Mouse (Mus musculus) retina, adult 2 months (tissue): ENCODE measurements around the gene Dusp22.

Source experiments
- DNase-seq: peaks from one replicate; pipeline ENCODE4 v3.0.0-alpha.2; 2012; ENCODE audit warnings: low read depth, low spot score

Gene Dusp22

DNA sequence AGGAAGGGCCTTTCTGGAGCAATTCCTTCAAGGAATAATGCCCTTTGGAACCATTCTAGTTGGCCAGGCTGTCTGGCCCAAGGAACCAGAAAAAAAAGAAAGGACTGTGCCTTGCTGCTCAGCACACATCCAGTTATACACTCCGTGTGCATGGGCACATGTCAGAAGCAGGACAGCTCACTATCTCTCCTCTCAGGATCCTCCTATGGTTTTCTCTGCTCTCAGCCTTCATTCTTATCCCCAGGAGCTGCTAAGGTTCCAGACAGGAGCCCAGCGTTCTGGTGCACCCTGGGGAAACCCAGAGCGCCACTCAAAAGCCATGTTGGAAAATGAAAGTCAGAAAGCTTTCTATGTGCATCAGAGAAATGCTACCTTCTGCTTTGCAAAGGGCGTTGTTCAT lies 55.8 kb downstream of the Dusp22 start:
- DNase-seq, result no peak

DNA sequence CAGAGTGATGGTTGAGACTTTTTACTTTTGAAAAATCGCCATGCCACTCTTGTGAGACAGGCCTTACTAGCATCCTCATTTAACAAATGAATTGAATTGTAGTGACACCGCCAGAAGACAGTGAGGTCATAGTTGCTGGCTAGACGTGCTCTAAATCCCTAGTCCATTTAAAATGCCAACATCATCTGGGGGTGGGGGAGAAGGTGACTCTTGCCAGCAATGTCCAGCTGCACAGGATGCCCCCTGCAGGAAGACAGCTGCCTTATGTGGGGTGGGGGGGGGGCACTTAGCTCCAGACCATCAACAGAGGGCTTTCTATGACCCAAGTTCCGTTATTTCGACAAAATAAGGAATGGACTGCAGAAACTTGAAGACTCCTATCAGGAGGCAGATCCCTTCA lies 56.8 kb downstream of the Dusp22 start:
- no peak for DNase-seq

DNA sequence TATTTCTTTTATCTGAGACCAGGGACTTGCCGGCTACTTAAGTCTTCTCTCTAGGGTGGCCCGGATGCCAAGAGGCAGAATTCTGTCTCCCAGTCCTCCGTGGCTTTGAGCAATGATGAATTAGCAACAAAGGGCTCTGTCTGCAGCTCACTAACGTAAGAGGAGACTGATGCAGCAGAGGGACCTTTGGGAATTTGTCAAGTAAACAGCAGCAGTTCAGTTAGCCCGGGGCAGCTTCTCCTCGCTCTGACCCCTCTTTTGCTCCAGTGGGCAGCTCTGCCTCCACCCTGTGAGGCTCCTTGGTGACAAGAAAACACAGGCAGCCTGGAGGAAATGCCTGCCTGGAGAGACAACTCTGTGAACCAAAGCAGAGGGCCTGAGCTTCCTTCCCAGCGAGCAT lies 62.8 kb downstream of the Dusp22 start:
- no peak for DNase-seq

DNA sequence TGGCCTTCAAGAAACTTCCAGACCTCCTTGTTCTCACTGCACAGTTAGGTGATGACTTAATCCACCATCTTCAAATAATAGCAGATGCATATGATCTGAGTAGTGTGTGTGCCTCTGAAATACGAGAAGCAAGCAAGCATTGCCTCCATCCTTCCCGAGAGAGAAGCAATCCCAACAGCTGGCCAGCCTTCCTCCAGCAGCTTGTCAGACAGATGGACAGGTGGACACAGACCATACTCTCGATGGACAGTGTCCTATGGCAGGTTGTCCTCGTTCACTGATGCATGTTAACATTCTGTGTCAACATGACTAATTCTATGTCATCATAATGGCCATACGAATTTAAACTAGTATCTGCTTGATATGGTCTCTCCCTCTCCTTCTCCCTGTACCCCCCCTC lies 63.5 kb downstream of the Dusp22 start:
- DNase-seq, result no peak

DNA sequence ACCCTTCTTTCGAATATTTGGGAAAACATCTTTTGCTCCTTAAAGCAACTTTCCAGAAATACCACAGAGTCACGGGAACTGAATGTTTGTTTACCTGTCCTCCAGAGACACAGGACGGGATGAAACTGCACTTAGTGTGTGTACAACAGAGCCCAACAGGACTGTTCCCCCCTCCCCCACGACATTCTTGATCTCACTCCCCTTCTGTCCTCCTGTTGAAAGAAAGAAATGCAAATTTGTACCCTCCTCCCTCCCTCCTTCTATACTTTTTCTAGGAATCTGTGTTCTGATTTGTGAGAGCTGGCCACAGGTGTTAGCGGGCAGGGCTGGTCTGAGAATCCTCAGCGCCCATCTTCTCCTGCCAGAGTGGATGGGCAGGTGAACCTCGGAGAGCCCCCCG lies 64.1 kb downstream of the Dusp22 start:
- DNase-seq, result no peak

DNA sequence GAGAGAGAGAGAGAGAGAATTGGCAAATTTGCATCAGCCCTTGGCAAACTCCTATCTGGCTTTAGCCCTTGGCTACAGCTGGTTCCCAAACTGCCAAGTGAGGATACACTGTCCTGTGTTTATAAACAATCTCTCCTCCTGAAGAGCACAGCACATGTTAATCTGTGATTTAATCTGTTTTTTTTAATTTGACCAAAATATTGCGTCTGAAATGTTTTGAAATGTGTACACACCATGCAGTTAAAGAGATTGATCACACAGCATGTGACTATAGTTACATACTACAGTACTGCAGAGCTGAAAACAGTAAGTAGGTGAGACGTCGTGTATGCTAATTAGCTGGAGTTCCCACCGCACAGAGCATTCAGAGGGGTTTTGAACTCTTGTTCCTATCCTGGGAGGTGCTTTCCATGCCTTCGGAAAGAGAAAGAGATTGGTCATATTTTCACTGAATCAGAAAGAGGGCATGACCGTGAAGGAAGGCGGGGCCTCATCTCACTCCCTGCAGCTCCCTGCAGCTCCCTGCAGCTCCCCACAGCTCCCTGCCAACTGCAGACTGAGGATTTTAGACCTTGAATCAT lies 65.0 kb downstream of the Dusp22 start:
- no peak for DNase-seq

DNA sequence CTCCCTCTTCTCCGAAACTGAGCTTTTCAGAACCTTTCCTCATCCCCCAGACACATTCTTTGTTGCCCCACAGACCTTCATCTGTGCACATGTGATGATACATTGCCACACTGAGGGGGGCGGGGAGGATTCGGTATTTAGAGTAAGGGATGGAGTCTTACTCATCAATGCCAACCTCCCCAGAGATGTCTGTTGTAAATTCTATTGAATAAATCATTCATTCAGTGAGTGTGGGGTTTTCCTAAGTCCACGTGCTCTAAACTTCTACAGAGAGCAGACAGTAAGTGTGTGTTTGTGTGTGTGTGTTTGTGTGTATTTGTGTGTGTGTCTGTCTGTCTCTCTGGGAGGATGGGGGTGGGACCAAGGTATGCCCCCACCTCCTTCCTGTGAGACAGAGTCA lies 67.1 kb downstream of the Dusp22 start:
- DNase-seq, result no peak

DNA sequence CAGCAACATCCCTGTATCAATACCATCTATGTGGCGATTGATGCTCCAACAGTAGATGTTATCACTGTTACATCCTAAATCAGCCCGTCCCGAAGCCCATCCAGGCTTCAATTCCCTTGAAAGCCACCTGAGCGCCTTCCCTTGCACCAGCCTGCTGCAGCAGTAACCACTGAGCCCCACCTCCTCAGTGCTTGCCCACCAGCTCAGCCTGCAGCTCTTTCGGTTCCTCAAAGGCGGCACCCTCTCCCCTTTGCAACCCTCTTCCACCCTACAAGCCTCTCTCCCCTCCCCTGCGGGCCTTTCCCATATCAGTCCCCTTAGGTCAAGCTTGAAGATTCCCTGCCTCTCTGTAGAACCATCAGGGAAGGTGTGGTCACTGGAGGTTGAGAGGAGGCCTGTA lies 68.4 kb downstream of the Dusp22 start:
- DNase-seq, result no peak

DNA sequence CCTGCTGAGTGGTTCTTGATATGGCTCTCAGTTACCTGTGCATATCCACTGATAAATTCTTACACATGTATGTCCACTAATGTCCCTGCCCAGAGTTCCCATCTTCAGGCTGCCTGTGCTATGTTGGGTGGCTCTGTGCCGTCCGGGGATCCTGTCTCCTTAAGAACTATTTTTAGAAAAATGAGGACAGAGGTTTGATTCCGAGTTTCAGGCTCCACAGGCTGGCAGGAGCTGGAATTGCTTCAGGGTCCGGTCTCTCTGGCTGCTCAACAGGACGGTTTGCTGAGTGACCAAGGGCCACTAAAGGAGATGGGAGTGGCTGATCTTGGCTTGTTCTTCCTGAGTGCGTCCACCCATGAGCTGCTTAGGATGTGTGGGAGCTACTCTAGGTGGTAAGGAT lies 69.4 kb downstream of the Dusp22 start:
- no peak for DNase-seq

DNA sequence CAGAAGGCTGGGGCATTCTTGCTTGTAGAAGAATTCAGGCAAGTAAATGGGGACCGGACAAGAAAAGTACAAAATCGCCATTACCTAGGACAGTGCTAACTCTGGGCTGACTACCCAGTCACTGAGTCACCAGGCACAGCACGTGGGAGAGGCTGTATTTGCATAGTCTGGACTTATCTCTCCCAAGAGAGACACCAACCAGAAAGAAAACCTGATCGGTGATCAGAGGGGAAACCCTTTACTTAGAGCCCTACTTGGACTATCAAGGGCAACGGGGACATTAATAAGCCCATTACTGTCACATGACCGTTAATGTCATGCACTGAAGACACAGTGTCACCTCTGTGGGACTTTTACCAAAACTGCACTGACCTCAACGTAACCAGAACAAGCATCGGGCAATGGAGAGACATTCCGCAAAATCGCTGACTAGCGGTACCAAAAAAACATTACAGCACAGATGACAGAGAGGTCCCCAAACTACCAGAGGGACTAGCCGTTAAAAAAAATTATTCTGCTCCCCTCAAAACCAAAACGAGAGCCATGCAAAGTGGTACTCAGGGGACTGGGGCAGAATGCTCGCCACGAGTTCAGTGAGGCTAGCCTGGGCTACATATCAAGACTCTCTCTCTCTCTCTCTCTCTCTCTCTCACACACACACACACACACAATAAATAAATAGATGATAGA lies 70.5 kb downstream of the Dusp22 start:
- no peak for DNase-seq

DNA sequence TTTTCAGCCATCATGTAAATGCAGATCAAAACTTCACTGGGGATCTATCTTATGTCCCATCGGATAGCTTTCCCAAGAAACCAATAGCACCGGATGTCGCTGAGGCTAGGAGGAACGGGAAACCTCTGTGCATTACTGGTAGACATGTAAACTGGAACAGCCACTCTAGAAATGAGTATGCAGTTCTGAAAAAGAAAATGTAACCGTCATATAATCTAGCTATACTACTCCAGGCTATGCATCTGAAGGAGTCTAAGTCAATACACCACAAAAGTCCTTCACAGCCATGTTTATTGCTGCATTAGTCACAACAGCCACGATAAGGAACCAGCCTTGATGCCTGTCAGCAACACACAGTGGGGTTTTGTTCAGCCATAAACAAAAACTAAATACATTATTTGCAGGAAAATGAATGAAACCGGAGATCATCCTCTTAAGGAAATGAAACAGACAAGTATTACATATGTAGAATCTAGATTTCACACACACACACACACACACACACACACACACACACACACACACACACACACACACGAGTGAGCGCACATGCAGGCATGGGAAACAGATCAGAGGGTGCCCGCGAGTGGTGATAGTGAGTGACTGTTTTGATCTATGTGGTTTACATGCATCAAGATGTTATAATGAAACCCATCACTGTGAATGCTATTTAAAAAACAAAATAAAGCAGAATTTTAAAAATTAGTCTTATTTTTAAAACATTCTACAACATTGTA lies 73.1 kb downstream of the Dusp22 start:
- no peak for DNase-seq

DNA sequence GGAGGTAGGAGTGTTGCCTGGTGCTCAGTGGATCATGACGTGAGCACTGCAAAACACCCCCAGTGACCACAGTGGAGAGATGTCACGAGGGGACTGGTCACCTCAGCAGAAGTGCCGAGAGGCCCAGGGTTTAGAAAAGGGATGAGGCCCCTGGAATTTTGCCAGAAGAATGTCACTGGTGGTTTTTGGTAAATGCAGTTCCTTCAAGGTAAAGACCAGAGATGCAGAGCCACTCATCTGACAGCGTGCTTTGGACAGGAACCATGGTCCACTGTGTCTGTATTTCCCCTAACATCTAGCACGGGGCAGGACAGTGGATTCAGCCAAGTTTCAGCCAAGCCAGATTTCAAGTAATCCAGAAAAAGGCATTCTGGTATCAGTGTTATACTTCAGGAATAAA lies 76.9 kb downstream of the Dusp22 start:
- no peak for DNase-seq

DNA sequence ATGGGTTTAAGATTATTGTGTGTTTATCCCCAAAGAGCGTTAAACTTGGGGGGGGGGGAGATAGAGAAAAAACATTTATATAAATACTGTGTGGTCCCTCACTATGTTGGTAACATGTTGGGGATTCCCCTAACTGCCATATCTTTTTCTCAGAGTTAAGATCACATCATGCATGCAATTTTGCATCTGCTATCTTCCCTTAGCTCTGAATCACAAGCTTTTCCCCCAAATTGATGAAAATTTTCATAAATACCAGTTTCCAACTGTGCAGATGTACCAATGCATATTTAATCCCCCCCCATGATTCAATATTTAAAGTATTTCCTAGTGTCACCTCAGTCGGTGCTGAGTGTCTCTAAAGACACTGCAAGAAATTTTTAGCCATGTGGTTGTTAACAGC lies 77.5 kb downstream of the Dusp22 start:
- no peak for DNase-seq

DNA sequence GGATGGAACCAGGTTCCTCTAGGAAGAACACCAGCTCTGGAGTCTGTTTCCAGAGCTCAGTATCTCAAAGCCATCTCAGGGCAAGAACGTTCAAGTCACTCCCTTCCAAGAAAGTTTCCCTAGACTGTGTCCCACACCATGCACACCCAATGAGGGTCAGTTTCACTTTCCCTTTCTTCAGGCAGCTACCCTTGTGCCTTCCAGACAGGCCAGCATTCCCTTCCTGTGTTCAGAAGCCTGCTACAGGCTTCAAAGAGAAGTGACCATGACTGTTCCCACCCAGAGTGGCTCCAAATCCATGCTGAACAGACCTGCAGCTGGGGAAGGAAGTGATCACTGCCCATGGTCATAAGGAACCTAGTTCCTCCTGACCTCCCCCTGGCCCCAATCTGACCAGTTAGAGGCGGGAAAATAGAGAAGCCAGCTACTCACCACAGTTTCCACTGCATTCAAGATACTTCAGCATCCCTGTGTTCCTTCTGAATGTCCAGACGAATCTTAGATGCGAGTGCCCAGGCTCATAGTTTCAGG lies 78.6 kb downstream of the Dusp22 start:
- no peak for DNase-seq

DNA sequence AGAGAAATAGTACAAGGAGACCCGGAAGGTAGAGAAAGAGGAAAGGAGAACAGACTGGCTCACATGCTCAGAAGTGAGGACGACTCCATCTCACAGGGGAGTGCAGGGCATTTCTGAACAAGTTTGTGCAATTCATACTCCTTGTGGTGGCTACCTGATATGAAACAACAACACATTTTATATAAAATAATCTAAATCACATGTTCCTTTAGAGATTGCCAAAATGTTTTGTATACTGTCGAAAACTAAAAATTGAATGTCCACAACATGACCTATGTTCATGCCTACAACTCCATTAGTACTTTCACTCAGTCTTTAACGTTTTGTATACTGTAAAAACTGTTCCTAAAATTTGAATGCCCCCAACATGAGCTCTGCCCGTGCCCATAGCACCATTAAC lies 81.4 kb downstream of the Dusp22 start:
- DNase-seq, result no peak

DNA sequence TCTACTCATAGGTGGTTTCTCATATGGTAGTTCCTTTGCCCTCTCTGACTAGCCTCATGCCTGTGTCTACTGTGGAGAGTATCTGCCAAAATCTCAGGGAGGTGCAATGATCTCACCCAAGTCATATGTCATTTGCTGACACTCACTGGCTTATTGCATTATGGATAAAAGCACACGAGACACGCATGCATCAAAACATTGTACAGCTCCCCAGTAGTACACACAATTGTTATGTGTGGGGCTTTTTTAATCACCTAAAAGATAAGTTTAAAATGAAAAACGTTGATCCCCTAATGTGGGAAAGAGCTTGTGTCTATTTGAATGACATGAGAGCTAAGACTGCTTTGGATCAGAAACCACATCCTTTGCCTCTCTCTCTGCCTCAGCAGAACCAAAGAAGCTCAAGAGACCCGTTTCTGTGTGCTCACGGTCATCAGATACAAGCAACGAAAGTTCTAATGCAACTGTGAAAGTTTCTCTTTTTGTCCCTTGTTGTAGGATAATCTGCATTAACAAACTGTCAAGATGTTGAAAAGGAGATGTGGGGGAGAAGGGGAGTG lies 82.7 kb downstream of the Dusp22 start:
- no peak for DNase-seq

DNA sequence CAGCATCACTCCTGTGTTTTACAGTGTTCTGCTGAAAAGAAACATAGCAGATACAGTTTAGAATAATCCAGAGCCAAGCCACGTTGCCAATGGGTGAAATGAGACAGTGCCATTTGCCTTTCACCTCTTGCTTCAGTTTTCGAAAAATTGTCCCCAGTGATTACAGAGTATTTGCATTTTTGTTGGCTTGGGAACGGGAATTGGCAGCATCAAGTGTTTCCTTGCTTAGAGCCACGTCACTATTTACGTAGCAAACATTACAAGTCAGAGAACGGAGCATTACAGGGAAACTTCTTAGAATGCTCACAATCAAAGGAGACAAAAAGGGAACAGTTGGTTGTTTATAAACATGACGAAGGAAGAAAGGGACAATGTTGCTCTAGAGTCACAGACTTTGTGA lies 85.3 kb downstream of the Dusp22 start:
- DNase-seq, result no peak

DNA sequence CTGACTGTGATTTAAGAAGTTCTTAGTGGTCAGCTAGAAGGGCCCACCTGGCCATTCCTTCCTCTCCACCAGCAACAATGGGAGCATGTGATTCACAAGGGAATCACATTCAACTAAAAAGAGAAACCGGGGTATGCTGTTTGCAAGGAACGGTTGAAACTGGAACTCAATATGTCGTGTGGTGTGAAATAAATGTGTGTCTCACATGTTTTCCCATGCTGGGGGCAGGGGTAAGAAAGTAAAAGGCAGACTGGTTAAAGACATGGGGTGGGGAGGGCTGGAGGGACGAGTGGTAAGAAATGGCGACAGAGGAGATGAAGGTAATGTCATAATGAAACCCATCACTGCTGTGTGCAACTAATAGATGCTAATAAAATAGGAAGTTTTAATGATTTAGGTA lies 87.3 kb downstream of the Dusp22 start:
- no peak for DNase-seq

DNA sequence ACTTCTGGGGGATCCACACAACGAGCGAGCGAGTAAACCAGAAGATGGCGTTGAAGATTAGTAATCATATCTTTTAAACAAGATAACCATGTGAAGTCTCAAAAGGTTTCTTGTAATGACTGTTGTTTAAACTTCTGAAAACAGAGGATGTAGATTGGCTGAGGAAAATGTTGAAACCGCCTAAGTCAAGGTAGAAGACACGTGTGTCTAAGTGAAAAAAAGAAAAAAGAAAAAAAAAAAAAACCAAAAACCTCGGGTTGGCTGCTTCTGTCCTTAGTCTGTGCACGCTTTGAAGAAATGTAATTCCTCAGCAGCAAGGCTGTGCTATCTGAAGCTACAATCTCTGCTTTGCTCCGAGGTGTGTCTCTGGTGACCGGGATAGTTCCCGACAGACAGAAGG lies 87.7 kb downstream of the Dusp22 start:
- no peak for DNase-seq

DNA sequence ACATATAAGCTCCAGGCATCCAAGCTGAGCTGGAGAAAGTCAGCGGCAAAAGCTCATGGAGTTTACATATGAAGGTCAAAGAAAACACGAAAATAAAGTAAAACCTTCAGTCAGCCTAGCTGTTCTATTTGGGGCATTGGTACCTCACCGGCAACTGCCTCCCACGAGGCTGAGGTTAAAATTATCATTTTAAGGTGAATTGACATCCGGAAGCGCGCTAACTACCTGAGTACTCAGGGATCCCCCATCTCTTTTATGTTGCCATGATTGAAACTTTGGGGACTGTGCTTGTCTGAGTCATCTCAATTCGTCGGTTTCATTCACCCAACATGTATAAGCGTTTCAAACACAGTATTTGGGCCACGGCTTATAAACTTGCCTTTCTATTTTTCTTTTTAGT lies 88.5 kb downstream of the Dusp22 start:
- DNase-seq, result no peak

DNA sequence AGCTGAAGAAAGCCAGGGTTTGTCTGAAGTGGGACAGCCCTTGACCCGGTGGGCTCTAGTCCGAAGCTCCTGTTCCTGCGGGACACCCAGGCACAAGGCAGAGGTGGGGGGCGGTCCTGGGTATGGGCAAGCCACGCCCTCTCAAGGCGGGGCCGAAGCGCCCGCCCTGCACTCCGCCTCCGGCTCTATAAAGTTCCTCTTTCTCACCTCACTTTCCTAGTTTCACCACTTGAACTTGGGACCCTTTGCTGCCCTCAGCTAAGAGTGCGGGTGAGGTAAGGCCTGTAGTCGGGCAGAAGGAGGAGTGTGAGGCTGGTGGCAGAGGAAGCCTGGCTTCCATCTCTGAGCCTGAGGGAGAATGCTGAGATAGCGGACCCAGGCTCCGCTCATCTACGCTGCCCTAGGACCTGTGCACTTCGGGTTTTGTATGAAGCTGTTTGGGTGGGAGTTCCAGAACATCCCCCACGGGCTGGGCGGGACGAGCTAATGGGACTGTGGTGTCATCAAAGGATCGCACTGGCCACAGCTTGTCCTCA lies 89.3 kb downstream of the Dusp22 start, which contains the start of gene Irf4:
Gene Irf4, plus strand, starts transcription at position 206 of the 536 bp plus-strand sequence.
- DNase-seq, result no peak

DNA sequence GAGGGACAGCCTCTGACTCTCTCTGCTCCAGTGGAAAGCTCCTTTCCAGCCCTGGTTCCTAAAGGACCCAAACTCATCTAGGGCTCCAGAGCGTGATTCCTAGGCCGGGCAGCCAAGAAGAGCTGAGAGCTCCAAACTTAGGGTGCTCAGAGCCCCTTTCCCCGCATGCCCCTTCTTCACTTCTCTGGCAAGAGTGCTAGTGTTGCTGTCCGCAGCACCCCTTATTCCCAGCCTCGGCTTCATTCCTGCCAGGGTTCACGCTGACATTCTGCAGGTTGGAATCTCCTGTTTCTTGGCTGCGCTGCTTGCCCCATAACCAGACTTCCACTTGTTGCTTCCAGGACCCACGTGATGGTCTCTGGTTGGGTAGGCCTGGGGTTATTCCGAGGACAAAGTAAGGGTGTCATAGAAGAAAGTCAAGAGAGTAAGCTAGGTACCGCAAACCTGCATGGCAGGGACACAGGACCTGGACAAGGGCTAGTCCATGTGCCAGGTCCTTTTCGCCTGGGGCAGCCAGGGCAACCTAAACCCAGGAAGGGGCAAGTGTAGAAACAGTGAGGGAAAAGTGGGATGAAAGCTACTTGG lies 89.8 kb downstream of the Dusp22 start:
- DNase-seq, result no peak
